Mouse (Mus musculus): ENCODE results near the gene Copb2.

Gene Copb2

DNA sequence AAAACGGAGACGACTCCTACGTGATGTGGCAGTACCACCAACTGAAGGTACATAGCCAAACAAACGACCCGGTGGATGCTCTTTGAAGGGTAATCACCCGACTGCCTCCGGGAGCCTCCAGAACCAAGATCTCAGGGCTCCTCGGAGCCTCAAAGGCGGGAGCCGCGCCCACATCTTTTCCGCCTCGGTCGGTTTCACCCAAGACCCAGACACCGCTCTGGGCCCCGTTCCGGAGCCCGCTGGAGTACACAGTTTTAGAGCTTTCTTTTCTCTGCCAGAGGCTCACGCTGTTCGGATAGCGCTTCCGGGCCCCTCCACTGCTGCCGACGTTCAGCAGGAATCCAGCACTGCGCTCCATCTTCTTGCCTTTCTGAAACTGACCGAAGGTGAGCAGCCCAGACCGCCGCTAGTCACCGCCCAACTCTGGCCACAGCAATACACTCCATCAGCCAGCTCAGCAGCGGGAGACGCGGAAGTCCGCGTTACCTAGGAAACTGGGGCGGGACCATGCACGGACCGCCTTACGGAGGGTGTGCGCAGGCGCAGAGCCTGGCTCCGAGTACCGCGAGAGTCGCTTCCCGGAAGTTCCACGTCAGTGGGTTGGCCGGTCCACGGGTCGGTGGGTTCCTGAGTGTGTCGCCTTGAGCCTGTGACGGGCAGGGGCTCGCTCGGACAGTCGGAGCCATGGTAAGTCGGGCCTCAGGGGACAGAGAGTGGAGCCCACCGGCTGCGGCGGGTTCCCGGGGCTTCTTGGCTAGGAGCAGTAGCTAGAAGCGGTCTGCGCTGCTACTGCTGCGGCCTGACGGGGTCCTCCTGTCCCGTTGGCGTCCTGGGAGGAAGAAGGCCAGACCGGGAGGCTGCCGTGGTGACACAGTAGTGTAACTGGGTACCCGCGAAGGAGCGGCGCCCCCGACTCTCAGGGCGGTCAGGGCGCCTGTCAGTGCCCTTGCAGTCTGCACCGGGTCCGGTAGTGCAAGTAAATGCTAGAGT lies at the start of gene Copb2:
Copb2 (plus strand) TSS at position 585 of the 990 bp plus-strand sequence.
- DNase-seq (ENCODE audit: low spot score): peak; percentile 97

DNA sequence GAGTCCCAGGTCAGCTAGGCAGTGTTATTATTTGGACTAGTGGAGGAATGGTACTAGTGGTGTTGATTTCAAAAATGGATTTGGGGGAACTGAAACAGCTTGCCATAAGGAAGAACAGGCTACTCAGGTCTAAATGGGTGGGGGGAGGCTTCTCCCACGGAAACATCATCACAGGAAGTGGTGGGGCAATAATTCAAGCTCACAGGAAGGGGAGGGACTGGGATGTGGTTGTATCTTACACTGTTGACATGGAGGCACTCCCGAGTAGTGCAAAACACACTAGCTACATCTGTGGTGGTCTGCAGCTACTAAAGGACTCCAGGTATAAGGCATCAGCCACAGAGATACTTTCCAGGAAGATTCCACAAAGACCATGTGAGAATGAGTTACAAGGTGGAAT lies 39.6 kb upstream of the Copb2 start:
- DNase-seq (ENCODE audit: low spot score): no peak

GRCm38 (mm10) chr9:98524786-98525542 lies 38.6 kb upstream of the Copb2 start:
- DNase-seq (ENCODE audit: low spot score): no peak

DNA sequence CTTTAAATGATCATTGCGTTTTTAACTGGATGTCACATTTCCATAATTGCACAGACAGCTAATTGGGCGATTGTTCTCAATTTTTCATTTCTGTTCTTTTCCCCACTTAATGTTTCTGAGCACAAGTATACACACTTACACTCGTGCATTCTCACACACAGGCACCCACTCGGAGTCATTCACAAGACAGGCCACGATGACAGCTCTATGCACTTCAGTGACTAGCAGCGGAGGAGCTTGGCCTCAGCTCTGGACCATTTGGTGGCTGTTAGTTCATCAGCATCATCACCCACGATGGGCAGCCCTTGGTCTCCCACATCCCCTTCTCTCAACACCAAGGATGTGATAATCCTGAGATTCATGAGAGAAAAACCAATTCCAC lies 38.0 kb upstream of the Copb2 start:
- no peak for DNase-seq (ENCODE audit: low spot score)

DNA sequence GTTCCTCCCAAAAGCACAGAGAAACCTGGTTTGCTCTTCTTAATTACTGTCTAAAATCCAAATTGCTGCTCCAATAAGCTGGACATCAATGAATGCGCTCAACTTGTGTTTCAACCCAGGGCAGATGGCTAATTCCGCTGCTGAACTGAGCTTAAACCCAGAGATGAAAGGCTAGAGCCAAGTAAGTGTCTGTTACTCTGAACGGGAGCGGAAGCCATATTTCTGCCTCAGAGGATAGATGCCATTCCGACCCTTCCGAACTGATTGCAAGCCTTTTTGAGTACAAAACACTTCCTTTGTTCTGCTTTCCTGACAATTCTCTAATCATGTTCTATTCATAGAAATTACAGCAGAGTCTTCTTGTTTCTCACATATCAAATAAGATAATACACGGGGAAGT lies 36.3 kb upstream of the Copb2 start:
- no peak for DNase-seq (ENCODE audit: low spot score)

GRCm38 (mm10) chr9:98529776-98530175 lies 33.7 kb upstream of the Copb2 start:
- no peak for DNase-seq (ENCODE audit: low spot score)

GRCm38 (mm10) chr9:98530999-98531398 lies 32.5 kb upstream of the Copb2 start:
- DNase-seq (ENCODE audit: low spot score): no peak

GRCm38 (mm10) chr9:98534675-98535280 lies 28.7 kb upstream of the Copb2 start:
- no peak for DNase-seq (ENCODE audit: low spot score)

- no peak for DNase-seq (ENCODE audit: low spot score)
These were observed 27.8 kb upstream of the Copb2 start for GRCm38 (mm10) chr9:98535763-98536162.

DNA sequence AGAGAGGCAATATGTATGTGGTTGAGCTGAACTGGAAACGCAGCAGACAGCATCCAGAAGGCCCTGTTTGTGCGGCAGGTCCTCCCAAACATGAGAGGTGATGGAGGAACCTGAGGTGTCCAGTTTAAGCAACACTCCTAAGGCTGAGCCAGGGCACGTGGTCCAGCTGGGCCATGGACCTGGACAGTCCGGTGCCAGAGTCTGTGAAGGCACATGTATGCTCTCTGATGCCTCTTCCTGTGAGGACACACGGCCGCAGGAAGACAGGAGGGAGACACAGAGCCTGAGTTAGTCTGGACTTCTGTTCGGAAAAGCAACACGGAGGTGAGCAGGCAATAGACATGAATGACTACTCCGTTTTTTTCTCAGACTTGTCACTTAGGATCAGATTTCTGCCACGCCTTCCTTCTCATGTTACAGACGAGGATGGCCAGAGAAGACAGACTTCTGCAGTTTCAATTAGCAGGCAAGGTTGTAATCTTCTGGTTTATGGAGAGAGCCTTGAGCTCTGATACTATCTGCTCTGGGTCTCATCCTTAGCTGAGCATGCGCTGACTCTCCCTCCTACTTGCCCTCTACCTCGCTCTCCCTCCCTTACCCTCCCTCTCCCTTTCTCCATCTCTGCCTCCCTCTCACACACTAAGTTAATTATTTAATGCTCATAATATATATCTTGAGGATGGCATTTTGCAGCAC lies 25.4 kb upstream of the Copb2 start:
- no peak for DNase-seq (ENCODE audit: low spot score)

GRCm38 (mm10) chr9:98538713-98539360 lies 24.7 kb upstream of the Copb2 start:
- peak; percentile 26 for DNase-seq (ENCODE audit: low spot score)

- DNase-seq (ENCODE audit: low spot score): no peak
These were observed 19.5 kb upstream of the Copb2 start for GRCm38 (mm10) chr9:98544042-98544441.

DNA sequence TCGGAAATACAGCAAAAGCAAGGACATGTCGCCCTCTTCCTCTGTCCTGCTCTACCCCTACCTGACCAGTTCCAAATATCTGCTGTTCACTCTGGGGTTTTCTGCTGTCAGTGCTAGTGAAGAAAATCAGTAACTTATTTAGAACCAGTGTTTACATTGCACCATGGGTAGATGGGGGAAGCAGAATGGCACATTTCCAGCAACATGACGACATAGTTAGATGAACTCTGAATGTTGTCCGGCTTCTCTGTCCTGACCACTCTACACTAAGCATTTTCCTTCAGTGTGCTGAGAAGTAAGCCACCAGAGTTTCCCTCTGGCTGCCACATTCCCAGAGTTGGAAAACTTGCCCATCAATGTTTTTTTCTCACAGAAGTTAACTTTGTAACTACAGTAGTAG lies 20.3 kb downstream of the Copb2 start:
- no peak for DNase-seq (ENCODE audit: low spot score)

DNA sequence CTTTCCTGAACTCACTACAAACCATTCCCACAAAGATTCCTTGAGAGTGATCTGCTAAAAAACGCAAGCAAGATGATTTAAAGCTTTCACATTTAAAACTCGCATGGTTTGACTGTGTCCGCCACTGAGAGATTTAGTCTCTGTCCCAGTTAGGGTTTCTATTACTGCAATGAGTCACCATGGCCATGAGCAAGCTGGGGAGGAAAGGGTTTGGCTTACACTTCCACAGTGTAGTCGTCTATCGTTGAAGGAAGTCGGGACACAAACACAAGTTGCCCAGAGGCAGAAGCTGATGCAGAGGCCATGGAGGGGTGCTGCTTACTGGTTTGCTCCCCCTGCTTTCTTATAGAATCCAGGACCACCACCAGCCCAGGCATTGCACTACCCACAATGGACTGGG lies 36.6 kb downstream of the Copb2 start:
- no peak for DNase-seq (ENCODE audit: low spot score)

DNA sequence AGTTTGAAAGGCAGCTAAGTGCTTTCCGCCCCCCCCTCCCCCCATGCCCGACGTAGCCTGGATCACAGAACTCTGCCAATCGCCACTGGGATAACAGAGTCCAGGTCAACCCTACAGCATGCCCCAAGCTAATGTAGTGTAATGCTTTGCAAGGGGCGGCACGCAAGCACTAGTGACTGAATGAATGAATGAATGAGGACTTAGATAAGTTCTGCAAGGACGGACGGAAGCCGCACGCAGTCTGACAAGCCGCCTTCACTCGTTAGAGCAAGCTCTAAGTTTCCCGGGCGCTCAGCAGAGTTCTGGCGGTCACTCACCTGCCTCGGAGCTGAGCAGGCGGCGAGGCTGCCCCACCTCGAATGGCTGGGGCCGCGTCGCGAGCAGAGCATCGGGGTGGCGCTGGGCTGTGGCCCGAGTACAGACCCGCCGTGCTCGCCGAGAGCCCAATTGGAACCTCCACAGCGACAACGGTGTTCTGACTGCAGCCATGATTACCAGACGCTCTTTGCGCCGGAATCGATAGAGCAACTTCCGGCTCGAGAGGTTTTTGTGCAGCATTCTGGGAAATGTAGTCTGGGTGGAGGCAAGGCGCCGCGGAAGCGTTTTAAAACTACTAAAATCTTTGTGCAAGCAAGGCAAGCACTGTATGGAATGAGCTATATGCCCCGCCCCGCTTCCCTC lies 37.8 kb downstream of the Copb2 start, which contains the start of gene Mrps22:
Mrps22 (minus strand) TSS at position 505 of the 681 bp plus-strand sequence.
- peak; percentile 84 for DNase-seq (ENCODE audit: low spot score)

- DNase-seq (ENCODE audit: low spot score): no peak
These were observed 38.4 kb downstream of the Copb2 start for GRCm38 (mm10) chr9:98601837-98602359.

- DNase-seq (ENCODE audit: low spot score): no peak
These were observed 41.4 kb downstream of the Copb2 start for GRCm38 (mm10) chr9:98604896-98605295.

DNA sequence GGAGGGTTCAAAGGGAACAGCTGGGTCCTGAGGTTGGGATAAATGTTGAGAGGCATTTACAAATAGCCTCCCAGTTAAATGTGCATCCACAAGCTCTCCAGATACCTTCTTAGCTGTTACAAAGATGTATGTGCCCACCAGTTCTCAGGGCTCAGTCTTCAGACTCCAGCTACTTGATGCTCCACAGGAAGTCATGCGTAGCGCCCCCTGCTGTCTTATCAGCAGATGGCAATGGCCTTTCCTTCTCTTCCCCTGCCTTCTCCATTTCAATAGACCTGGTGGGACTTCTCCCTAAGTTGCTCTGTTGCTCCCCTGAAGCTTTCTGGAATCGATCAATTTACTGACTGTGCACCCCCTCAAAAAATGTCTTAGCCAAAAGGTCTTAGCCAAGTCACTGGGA lies 65.0 kb downstream of the Copb2 start:
- no peak for DNase-seq (ENCODE audit: low spot score)

DNA sequence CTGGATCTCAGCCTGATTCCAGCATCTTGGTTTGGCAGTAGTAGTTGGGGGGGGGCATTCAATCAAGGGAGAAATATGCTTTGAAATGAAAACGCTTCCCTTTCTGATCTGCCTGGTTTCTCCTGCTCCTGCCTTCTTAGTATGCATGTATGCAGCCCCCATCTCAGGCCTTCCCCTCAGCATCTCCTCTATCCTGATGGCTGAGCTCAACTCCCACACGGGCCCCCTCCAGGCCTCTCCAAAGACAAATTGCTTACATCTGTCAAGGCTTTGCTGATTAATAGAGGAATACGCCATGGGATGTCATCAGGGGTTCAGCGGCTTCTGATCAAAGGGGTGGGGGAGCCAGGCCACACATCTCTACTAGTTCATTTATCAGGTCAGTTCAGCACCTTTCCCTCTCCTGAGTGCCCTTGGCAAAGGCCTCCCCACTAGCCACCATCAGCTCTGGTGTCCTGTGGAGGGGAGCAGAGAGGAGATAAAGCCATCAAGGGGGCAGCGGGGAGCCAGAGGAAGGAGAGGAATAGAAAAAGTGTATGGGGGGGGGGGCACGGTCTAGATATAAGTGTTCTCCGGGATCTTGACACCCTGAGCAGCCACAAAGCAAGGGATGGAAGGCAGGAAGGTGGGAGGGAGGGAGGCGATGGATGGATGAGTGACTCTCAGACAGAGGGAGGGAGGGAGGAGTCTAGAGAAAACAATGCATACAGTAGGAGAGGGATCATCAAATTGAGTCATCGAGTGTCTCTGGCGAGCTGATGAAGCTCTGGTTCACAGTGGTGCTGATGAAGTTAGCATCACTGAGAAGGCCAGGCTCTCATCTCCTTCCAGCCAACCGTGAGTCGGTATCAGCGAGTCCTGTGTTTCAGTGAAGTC lies 70.0 kb downstream of the Copb2 start:
- DNase-seq (ENCODE audit: low spot score): no peak
